ENCODE assay signal across 9 mouse cellular contexts in the genomic region with DNA sequence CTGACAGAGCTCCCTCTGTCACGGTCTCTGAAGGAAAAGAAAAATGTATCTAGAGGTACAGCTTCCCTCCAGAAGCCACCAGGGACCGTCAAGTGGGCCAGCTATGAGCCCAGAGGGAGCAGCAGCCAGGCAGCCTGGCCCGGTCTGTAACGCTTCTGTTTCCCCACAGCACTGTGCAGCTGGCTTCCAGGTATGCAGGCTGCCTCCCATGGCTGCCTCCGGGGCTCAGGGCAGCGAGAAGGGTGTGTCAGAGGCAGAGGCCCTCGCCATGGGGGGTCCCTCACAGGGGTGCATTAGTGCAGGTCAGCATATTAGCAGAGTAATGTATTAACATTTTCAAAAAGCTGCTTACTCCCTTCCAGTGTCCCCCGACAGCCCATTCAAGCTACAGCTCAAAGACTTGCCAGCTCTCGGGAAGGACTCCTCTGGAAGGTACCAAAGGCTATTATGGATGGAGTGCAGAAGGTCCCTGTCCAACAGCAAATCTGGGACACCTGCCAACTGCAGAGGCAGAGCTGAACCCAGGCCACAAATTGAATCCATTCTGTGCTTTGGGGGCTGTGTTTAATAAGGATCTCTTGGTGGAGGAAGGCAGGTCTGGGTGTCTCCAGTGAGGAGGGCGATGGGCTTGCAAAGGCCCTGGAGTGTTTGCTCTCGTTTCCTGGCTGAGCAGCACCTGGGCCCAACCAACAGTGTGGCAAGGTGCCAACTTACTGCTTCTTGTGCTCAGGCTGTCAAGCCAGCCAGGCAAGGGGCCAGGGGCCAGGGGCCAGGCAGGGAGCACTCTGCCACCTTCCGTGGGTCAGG. TPM values are rescaled to one million over a fixed set of nuclear protein-coding genes. Genes with fewer than 3 reads are reported as not detected.
DNase-seq lines count a peak whose midpoint lies in the region; ATAC-seq lines count a peak whose summit lies in the region.
"Had no signal": no experiment of that assay in that cellular context is flagged by ENCODE, and none has a peak within 500 bp of the region (broad histone marks: within the 10 kb centered on the region; RNA-seq: fewer than 3 reads in every experiment).

No protein-coding gene starts in this region.

- H3K36me3 ChIP-seq in kidney, embryonic 14.5 days (ENCODE audit: control insufficient read depth, insufficient read depth, low read length) = peaks cover 60% of the 10 kb centered on the region
- H3K36me3 ChIP-seq in forebrain, embryonic 15.5 days = peaks cover 59% of the 10 kb centered on the region

- 80% methylated on average over 12 of the region's 12 CpGs for WGBS in kidney, embryonic 14.5 days
- WGBS in forebrain, embryonic 15.5 days = 74% methylated on average over 12 of the region's 12 CpGs

- no peak overlapping the region for H3K27ac ChIP-seq in kidney, embryonic 14.5 days (ENCODE audit: low read depth, low read length)
- H3K27ac ChIP-seq in forebrain, embryonic 15.5 days (replicated peaks) = no peak overlapping the region; the same call in 1 of the 2 replicates

- no peak overlapping the region for H3K9ac ChIP-seq in kidney, embryonic 14.5 days (ENCODE audit: low read depth, low read length)
- H3K9ac ChIP-seq in forebrain, embryonic 15.5 days (replicated peaks) = no peak overlapping the region

- ATAC-seq in kidney, embryonic 14.5 days (ENCODE audit: low FRiP score, low TSS enrichment) = no peak
- ATAC-seq in forebrain, embryonic 15.5 days (replicated peaks) = no peak

- H3K4me1 ChIP-seq in kidney, embryonic 14.5 days (ENCODE audit: control insufficient read depth, insufficient read depth, low read length) = no peaks in the 10 kb centered on the region
- H3K4me1 ChIP-seq in forebrain, embryonic 15.5 days = no peaks in the 10 kb centered on the region

- H3K27me3 ChIP-seq in kidney, embryonic 14.5 days (ENCODE audit: control insufficient read depth, insufficient read depth, low read length) = no peaks in the 10 kb centered on the region
- no peaks in the 10 kb centered on the region for H3K27me3 ChIP-seq in forebrain, embryonic 15.5 days

- H3K4me2 ChIP-seq in kidney, embryonic 14.5 days (replicated peaks; ENCODE audit: low read depth, low read length) = no peak overlapping the region
- H3K4me2 ChIP-seq in forebrain, embryonic 15.5 days (replicated peaks) = no peak overlapping the region

- H3K9me3 ChIP-seq in kidney, embryonic 14.5 days (ENCODE audit: control insufficient read depth, low read length) = no peaks in the 10 kb centered on the region
- no peaks in the 10 kb centered on the region for H3K9me3 ChIP-seq in forebrain, embryonic 15.5 days

- DNase-seq in kidney, adult 18-20 months = peak; percentile 83
- peak; percentile 87 to 88 for DNase-seq in cerebellum, postnatal 10 days
- DNase-seq in heart, postnatal 4 days = peak; percentile 57
- DNase-seq in lung, postnatal 4 days = peak; percentile 63 to 79
- DNase-seq in testis, postnatal 10 days (ENCODE audit: low spot score) = no peak
- no peak for DNase-seq in ovary, adult 18-20 months (ENCODE audit: low spot score)

- no peak overlapping the region for H3K4me3 ChIP-seq in kidney, embryonic 14.5 days (ENCODE audit: low read length)
- no peak overlapping the region for H3K4me3 ChIP-seq in forebrain, embryonic 15.5 days

RNA-seq across cellular contexts. Expression of a gene that starts 6.6 kb away (rescaled TPM):
- 10.3 and 13.2 TPM in 2 replicates for polyA plus RNA-seq in kidney, embryonic 14.5 days (2014; fragmentation: Nextera tagmentation; extraction: Ambion mirVana)
- 1 to 10 TPM; 8.2 to 8.3 TPM for total RNA-seq in heart, postnatal 4 days (2021)
- polyA plus RNA-seq in forebrain, embryonic 15.5 days (2015; fragmentation: Nextera tagmentation; extraction: Ambion mirVana) = 8.3 and 10.2 TPM in 2 replicates

RNA-seq across cellular contexts. Expression of a gene that starts 11.2 kb away (rescaled TPM):
- 64.4 and 79.8 TPM in 2 replicates for polyA plus RNA-seq in kidney, embryonic 14.5 days (2014; fragmentation: Nextera tagmentation; extraction: Ambion mirVana)
- 10 to 100 TPM; 33.7 to 35.8 TPM for total RNA-seq in heart, postnatal 4 days (2021)
- 50.5 and 55.8 TPM in 2 replicates for polyA plus RNA-seq in forebrain, embryonic 15.5 days (2015; fragmentation: Nextera tagmentation; extraction: Ambion mirVana)

RNA-seq across cellular contexts. Expression of a gene that starts 21.2 kb away (rescaled TPM):
- 0.27 and 0.95 TPM in 2 replicates for polyA plus RNA-seq in kidney, embryonic 14.5 days (2014; fragmentation: Nextera tagmentation; extraction: Ambion mirVana)
- total RNA-seq in heart, postnatal 4 days (2021) = not detected
- 0.53 TPM in 1 of 2 replicates, not detected in the other for polyA plus RNA-seq in forebrain, embryonic 15.5 days (2015; fragmentation: Nextera tagmentation; extraction: Ambion mirVana)
- total RNA-seq: megakaryocyte-erythroid progenitor cell, adult 5-6 weeks had no signal

RNA-seq across cellular contexts. Expression of a gene that starts 56.7 kb away (rescaled TPM):
- 412 and 476 TPM in 2 replicates for polyA plus RNA-seq in kidney, embryonic 14.5 days (2014; fragmentation: Nextera tagmentation; extraction: Ambion mirVana)
- 10 to 100 TPM; 63.0 to 65.1 TPM for total RNA-seq in heart, postnatal 4 days (2021)
- polyA plus RNA-seq in forebrain, embryonic 15.5 days (2015; fragmentation: Nextera tagmentation; extraction: Ambion mirVana) = 215 and 229 TPM in 2 replicates
- total RNA-seq: megakaryocyte-erythroid progenitor cell, adult 5-6 weeks had no signal

Comparison
In these comparisons a context has a peak if more than half of its experiments do, and no peak if none do; other contexts are left out.
1. DNase-seq: peak in kidney, adult 18-20 months (single experiment), cerebellum, postnatal 10 days (2 of 2), heart, postnatal 4 days (single experiment) and lung, postnatal 4 days (2 of 2); none in testis, postnatal 10 days (single experiment) and ovary, adult 18-20 months (single experiment).